Mouse (Mus musculus) heart, postnatal 0 days (tissue): ENCODE measurements around the gene Sfmbt1.

Experiments used
- CTCF ChIP-seq: IDR thresholded peaks from 2 replicates; pipeline ENCODE4 v1.5.1; 2016; ENCODE audit warnings: antibody characterized with exemption, control low read depth, low read depth
- EP300 ChIP-seq: IDR thresholded peaks from 2 replicates; pipeline ENCODE4 v1.6.1; 2016; ENCODE audit warnings: antibody characterized with exemption, low read depth

- TF ChIP-seq CTCF (no peak), EP300 (no peak)
Observed at GRCm38 (mm10) chr14:30719514-30719913, 4.9 kb downstream of the Sfmbt1 start.
